Mouse (Mus musculus) thymus, postnatal 10 days (tissue): ENCODE results near the gene Fermt1.
A peak's percentile ranks its signal among the peaks of the same experiment; 100 is the strongest.

Experiments used
- DNase-seq, 2 experiments: peaks; one replicate each; pipeline ENCODE4 v3.0.0; 2021; ENCODE audit warnings: low spot score in 2 of 2

The Fermt1 gene

DNA sequence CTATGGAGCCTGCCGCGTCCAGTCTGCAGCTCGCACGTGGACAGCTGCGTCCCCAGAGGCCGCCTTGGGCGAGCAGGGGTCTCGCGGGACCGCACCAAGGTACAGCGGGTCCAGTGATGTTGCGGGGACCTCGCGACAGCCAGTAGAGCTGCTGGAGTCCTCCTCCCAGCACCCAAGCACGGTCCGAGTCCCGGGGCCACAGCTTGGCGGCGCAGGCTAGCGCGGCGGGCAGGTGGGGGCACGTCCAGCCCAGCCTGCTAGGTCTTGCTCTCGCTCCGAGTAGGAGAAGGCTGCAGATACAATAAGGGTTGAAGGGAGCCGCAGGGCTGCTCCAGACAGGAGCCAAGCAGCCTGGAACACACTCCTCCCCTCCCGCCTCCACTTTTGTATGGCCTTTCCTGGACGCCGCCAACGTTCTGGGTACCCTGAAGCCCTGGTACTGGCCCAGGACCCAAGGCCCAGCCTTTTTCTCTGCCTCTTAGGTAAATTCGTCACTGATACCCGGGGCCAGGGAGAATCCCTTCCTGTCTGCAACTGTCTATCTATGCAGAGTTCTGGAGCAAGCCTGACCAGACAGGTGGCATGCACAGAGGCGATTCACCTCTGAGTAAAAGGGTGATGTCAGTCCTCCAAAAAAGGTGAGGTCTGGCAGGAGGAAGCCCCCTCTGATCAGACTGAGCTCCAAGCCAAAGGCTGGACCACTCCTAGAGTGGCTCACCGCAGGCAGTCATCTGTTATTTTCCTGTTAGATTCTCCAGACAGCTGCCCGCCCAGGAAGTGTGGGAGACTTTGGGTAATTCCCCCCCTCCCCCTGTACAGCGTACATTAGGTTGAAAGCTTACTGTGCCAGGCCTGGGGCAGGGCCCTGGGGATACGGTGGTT, at the start of gene Fermt1:
Fermt1 (minus strand) TSS at position 581 of the 882 bp plus-strand sequence.
- DNase-seq, result no peak

GRCm38 (mm10) chr2:132992659-132993531, 47.2 kb upstream of the Fermt1 start:
- no peak for DNase-seq

GRCm38 (mm10) chr2:132989778-132990564, 44.3 kb upstream of the Fermt1 start:
- no peak for DNase-seq

DNA sequence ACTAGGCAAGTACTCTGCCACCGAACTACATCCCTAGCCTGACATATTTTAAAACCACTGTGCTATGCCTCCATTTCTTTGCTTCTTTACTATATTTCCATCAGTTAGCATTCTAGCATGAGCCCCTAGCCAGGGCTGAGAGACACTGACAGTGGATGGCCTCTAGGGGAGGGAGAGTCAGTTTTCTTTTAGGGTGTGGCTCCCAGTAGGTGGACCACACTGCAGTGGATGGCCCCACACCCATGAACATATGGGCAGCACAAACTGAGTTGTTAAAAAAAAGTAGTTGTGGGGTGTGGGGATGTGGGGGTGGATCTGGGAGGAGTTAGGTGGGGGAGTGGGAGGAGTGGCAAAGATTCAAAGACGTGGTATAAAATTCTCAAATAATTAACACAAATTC, 27.6 kb upstream of the Fermt1 start:
- DNase-seq, result no peak

DNA sequence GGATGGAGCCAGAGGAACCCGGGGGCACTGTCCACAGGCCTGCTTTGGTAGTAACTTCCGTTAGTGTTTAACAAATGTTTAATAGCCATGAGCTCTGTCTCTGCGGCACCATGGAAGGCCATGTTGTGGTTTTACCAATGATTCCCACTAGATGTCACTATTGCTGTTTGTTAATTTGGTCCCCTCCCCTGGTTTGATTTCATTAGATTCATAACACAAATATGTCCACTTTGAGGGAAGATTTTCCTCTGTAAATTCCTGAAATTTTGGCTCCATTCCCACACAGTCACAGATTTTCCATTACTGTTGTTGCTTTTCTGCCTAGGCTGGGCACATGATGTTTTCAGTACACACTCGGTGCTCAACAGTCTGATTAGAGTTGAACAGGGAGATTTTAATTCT, 25.1 kb upstream of the Fermt1 start:
- no peak for DNase-seq

DNA sequence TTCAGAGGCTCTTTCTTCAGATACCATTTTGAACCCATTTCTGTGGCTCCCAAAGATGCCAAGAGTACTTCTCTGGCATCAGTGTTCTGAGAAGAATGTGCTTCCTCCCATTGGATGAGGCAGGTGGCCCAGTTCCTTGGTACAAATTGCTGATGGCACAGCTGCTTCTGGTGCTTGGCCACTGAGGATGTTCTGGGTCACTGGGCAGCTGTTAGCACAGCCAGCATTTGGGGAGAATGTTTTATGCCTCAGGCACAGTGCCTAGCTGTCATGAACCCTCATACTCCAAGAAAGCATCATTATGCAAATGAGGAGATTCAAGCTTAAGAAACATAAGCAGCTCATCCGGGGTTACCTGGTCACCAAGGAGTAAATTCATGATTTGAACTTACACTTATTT, 12.1 kb upstream of the Fermt1 start:
- no peak for DNase-seq

GRCm38 (mm10) chr2:132952197-132952596, 6.5 kb upstream of the Fermt1 start:
- peak in 1 of 2 experiments; percentile 8 for DNase-seq

DNA sequence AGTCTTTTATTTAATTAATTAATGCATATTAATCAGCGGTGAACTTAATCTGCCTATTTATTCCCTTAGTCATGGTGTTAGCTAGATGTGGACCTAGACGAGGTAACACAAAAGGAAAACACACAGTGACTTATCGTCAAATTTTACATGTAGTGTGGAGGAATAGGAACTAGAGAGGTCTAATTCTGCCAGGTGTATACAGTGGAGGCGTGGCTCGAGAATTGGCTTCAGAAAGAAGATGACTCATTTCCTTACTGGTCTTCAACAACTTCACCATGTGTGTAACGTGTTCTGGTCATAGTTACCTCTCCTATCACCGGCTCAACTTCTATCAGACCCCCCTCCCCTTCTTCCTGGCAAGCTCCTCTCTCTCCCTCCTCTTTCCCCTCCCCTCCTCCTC, 2.5 kb upstream of the Fermt1 start:
- DNase-seq, result no peak

- no peak for DNase-seq
These were observed 1.3 kb upstream of the Fermt1 start for GRCm38 (mm10) chr2:132946976-132947375.

GRCm38 (mm10) chr2:132944711-132945325, 888 bp downstream of the Fermt1 start:
- DNase-seq, result no peak

GRCm38 (mm10) chr2:132943997-132944396, 1.7 kb downstream of the Fermt1 start:
- DNase-seq, result no peak

- DNase-seq, result no peak
These were observed 2.1 kb downstream of the Fermt1 start for GRCm38 (mm10) chr2:132943596-132943995.

- DNase-seq, result no peak
These were observed 6.7 kb downstream of the Fermt1 start for GRCm38 (mm10) chr2:132939056-132939455.

DNA sequence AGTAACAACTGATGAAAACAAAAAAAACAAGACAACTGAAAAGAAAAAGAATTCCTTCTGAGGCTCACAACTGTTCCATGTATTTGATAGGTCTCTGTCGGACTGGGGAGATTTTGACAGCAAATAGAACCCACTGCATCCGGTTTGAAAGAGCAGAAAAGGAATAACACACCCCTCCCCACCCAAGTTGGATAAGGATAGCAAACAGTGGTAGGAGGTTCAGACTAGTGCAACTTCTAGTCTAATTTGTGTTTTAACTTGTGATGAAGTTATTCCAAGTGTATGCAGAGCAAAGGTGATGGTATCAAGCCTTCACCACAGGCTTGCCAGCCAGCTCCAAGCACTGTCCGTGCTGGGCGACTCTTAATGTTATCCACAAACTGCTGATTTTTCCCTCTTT, 9.5 kb downstream of the Fermt1 start:
- DNase-seq, result no peak

DNA sequence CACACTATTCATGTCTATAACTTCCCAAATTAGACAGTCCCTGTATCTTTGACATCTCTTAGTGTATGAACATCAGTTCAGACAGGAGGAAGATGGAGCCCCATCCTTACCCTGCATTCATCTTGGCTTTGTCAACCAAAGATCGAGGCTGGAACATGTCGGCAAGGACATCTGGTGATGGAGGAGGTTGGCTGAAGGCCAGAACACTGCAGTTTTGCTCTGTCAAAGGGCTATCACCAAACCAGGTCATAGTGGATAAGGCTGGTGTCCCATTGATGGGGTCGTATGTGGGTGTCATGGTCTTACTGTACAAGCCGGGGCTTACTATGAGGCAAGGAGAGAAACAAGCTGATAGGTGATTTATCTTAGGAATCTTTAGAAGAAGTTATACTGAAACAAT, 11.0 kb downstream of the Fermt1 start:
- DNase-seq, result no peak

GRCm38 (mm10) chr2:132934142-132934541, 11.6 kb downstream of the Fermt1 start:
- no peak for DNase-seq

DNA sequence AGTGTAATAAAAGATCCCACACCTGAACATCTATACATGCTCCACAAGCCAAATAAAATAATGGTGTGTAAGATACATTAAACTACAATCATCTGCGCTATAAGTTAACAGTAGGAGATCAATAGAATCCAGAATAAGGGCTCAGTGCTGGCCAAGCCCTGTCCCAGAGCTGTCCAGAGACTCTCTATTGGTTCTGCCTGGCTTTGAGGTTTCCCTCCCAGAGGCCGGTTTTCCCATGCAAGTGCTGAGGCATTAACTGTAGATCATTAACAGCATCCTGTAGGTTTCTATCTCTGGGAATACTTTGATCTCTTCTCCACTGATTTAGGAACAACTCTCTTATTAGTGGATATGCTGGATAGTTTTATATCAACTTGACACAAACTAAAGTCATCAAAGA, 16.7 kb downstream of the Fermt1 start:
- no peak for DNase-seq

DNA sequence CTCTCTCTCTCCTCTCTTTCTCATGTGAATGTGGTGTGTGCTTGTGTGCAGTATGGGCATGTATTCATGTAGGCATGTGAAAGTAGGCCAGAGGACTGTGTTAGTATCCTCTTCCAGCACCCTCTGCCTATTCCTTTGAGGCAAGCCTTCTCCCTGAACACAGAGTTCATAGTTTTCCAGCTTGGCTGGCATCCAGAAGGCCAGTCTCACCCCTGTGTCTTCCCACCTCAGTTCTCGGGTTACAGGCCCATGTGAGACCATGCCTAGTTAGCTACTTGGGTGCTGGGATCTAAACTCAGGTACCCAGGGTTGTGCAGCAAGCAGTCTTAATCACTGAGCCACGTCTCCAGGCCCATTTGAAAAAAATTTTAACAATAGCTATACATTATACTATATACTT, 17.8 kb downstream of the Fermt1 start:
- no peak for DNase-seq

- DNase-seq, result no peak
These were observed 18.4 kb downstream of the Fermt1 start for GRCm38 (mm10) chr2:132927298-132927697.

DNA sequence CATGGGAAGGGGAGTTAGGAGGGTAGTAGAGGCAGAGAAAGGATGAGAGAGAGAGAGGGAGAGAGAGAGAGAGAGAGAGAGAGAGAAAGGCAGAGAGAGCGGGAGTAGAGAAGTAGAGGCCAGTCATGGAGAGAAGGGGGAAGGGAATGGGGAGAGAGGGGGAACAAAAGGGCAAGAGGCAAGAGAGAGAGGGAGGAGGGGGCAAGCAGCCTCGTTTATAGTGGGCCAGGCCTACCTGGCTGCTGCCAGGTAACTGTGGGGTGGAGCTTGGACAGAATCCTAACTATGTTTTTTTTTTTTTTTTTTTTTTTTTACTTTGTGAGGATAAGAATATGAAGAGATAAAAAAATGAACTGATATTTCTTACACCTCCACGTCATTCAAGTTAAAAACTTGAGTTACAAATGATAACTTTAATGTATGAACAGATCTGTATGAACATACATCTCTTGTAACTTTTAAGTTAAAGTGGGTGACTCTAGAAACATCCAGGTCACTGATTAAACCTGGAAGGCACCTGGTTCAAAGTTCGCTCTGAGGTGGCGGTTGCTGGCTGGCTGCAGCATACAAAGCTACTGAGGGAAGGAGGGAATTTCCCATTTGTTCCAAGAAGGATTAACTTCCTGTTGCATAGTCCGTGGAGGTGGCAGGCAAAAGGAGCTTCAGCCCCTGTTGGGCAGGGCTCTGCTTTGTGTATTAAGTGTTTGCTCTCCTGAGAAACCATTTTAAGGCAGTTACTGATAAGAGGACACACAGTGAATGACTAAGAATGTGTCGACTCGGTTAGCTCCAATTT, 22.2 kb downstream of the Fermt1 start:
- DNase-seq, result no peak
